Mouse (Mus musculus): ENCODE measurements around the gene Tepp. TPM values are rescaled to one million over a fixed set of nuclear protein-coding genes. Genes with fewer than 3 reads are reported as not detected.

Gene Tepp
- polyA plus RNA-seq, 1 experiment from 2014 or later: 0.27 TPM

DNA sequence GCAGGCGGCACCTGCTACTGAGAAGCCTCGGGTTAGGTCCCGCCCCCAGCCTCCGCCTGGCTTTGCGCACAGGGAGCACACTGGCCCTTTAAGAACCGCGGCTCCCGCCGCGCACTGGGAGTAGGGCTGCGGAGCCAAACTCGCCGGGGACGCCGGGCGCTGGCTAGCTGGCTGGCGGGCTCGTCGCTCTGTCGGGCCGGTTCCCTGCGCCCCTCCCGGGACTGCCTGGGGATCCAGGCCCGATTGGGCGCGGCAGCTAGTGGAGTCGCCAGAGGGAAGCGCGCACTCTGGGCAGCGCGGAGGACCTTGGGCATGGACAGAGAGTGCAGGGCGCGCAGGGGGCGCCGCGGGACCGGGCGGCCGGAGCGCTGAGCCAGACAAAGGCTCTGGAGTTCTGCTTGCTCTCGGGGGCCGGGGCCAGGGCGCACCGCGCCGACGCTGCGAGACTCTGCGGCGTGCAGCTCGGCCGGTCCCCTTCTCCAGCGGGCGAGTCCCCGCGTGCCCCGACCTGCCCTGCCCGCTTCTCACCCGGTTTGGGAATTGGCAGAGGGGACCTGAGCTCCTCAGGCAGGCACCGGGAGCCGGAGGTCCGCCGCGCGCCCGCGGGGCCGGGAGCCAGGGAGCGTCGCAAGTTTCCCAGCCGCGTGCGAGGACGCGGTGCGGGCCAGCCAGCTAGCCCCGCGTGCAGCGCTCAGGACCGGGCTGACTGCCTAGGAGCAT lies 41.9 kb downstream of the Tepp start, which contains the start of gene Mmp15:
Gene Mmp15, plus strand, starts transcription at position 118 of the 720 bp plus-strand sequence.
- peak; percentile 83 for DNase-seq (ENCODE audit: low spot score)
- Histone ChIP-seq H3K27me3 (ENCODE audit: control insufficient read depth, insufficient read depth, low read length) (peaks cover 3% of the 10 kb centered on the region), H3K9ac (ENCODE audit: low read length) (peak within 1 kb of the TSS; percentile 82), H3K4me3 (ENCODE audit: low read depth, low read length) (peak within 1 kb of the TSS; percentile 68), H3K4me1 (ENCODE audit: control insufficient read depth, insufficient read depth, low read length) (0 out of 2 replicates have a peak, but pooled peaks cover 6% of the 10 kb centered on the region), H3K36me3 (ENCODE audit: control insufficient read depth, insufficient read depth, low read length) (no peaks in the 10 kb centered on the region), H3K4me2 (ENCODE audit: low read depth, severe bottlenecking) (peak within 1 kb of the TSS; percentile 94), H3K27ac (replicated peaks; ENCODE audit: low read depth, low read length) (no peak within 1 kb of the TSS; the same call in 1 of the 2 replicates), H3K9me3 (ENCODE audit: control insufficient read depth, low read length) (no peaks in the 10 kb centered on the region)
- under 1% methylated on average over 77 of the region's 80 CpGs for WGBS
- peak; percentile 55 for ATAC-seq (ENCODE audit: insufficient number of reproducible peaks, low FRiP score, low TSS enrichment, low read depth)

DNA sequence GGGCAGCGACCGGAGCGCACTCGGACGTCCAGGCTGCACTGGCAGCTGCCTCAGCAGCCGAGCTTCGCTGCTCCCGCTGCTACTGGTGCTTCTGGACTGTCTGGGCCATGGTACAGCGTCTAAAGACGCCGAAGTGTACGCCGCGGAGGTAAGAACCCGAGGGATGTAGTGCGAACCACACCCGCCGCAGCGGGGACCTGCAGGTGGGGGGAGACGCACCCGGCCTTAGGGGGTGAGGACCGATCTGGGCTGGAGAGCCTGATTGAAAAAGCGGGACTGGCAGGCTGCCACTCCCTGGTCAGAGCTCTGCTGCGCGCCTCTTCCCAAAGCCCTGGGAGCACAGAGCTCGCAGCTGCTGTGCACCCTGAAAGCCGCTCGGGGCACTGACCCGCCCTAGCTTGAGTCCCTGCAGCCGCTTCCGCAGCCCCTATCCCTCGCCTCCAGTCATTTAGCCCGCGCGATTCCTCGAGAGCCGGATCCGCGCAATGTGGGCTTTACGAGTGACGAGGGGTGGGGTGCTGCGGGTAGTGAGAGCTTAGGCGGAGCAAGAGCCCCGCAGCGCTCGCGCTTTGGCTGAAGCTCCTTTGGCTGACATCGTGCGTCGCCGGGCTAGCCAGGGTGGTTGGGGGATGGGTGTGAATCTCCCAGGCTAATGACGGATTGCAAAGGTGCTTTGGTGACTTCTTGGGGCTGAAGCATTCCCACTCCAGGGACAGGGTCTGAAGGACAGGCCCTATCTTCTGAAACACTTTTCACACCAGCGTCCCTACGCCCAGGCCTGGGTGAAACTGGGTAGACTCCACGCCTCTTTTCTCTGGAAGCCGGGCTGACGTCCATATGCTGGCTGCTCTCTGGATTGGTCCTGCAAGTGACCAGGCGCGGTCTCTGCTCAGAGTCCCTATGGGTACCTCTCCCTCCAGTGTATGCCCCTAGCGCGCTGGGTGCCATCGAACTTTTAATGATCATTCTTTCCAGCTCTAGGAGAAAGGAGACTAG lies 42.8 kb downstream of the Tepp start:
- H3K9me3 ChIP-seq (ENCODE audit: control insufficient read depth, low read length): no peaks in the 10 kb centered on the region
- peak overlapping the region; percentile 94 for H3K4me2 ChIP-seq (ENCODE audit: low read depth, severe bottlenecking)
- H3K27ac ChIP-seq (replicated peaks; ENCODE audit: low read depth, low read length): no peak overlapping the region
- H3K9ac ChIP-seq (ENCODE audit: low read length): peak overlapping the region; percentile 82
- no peaks in the 10 kb centered on the region for H3K36me3 ChIP-seq (ENCODE audit: control insufficient read depth, insufficient read depth, low read length)
- DNase-seq (ENCODE audit: low spot score): peak; percentile 73
- peak; percentile 32 for ATAC-seq (ENCODE audit: insufficient number of reproducible peaks, low FRiP score, low TSS enrichment, low read depth)
- H3K4me3 ChIP-seq (ENCODE audit: low read depth, low read length): peak overlapping the region; percentile 68
- 0 out of 2 replicates have a peak, but pooled peaks cover 6% of the 10 kb centered on the region for H3K4me1 ChIP-seq (ENCODE audit: control insufficient read depth, insufficient read depth, low read length)
- WGBS: 1% methylated on average over 62 of the region's 62 CpGs
- peaks cover 3% of the 10 kb centered on the region for H3K27me3 ChIP-seq (ENCODE audit: control insufficient read depth, insufficient read depth, low read length)

DNA sequence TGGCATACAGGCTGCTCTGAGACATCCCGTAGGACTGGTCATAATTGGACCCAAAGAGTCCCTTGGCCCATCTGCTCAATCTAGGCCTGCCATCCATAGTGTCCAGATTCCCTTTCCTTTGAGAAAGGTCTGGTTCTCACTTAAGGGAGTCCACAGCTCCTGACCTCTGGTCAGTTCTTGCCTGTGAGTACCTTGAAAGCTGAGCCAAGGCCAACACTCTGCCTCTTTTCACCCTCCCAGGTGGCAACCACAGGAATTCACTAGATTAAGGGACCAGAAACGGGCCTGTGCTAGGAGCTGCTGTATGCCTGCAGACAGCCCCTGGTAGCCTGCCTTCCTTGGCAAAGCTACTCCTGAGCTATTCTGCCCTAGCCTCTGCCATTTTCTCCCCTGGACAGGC lies 44.2 kb downstream of the Tepp start:
- H3K4me1 ChIP-seq (ENCODE audit: control insufficient read depth, insufficient read depth, low read length): 0 out of 2 replicates have a peak, but pooled peaks cover 6% of the 10 kb centered on the region
- 87% methylated on average over 2 of the region's 2 CpGs for WGBS
- H3K27ac ChIP-seq (replicated peaks; ENCODE audit: low read depth, low read length): no peak overlapping the region
- DNase-seq (ENCODE audit: low spot score) (no peak), ATAC-seq (ENCODE audit: insufficient number of reproducible peaks, low FRiP score, low TSS enrichment, low read depth) (no peak)
- peaks cover 3% of the 10 kb centered on the region for H3K27me3 ChIP-seq (ENCODE audit: control insufficient read depth, insufficient read depth, low read length)
- no peak overlapping the region for H3K4me3 ChIP-seq (ENCODE audit: low read depth, low read length)
- no peaks in the 10 kb centered on the region for H3K9me3 ChIP-seq (ENCODE audit: control insufficient read depth, low read length)
- no peak overlapping the region for H3K4me2 ChIP-seq (ENCODE audit: low read depth, severe bottlenecking)
- H3K36me3 ChIP-seq (ENCODE audit: control insufficient read depth, insufficient read depth, low read length): no peaks in the 10 kb centered on the region
- H3K9ac ChIP-seq (ENCODE audit: low read length): no peak overlapping the region

DNA sequence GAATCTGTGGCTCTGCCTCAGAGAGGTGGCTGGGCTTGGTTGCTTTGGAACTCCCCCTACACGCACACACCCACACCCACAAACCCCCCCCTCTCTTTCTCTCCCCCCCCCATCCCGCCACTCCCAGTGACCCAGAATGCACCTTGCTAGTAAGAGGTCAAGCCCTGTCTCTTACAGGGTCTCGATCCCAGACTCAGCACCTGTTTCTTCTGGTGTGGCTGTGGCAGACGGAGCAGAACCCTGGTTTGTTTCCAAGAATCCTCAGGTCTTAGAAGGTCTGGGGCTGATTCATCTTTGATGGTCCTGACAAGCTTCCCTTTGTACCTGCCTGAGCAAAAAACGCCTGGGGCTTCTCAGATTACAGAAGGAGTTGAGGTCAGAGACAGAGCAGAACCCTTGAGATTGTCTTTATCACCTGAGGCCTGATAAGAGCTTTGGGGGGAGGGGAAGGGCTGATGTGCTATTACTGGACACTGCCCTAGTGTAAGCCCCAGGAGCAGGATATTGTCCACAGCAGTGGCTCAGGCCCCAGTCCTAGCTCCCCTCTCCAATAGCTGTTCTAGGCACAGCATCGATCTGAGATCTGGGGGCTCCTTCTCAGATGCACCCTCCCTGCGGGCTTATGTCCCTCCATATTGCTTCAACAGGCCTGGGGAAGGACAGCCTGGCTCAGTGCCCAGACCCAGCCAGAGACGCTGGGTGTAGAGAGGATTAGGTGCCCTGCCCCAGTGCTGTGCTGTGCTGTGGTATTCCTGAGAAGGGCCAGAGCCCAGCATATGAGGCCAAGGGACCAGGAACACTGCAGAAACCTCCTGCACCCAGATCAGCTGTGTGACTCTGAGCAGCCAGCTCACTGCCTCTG lies 48.4 kb downstream of the Tepp start:
- Histone ChIP-seq H3K4me2 (ENCODE audit: low read depth, severe bottlenecking) (no peak overlapping the region), H3K4me1 (ENCODE audit: control insufficient read depth, insufficient read depth, low read length) (peaks cover 8% of the 10 kb centered on the region; the same call in 1 of the 2 replicates), H3K27ac (replicated peaks; ENCODE audit: low read depth, low read length) (no peak overlapping the region), H3K4me3 (ENCODE audit: low read depth, low read length) (no peak overlapping the region), H3K36me3 (ENCODE audit: control insufficient read depth, insufficient read depth, low read length) (no peaks in the 10 kb centered on the region), H3K27me3 (ENCODE audit: control insufficient read depth, insufficient read depth, low read length) (no peaks in the 10 kb centered on the region), H3K9ac (ENCODE audit: low read length) (no peak overlapping the region; the same call in 1 of the 2 replicates), H3K9me3 (ENCODE audit: control insufficient read depth, low read length) (no peaks in the 10 kb centered on the region)
- DNase-seq (ENCODE audit: low spot score): no peak
- no peak for ATAC-seq (ENCODE audit: insufficient number of reproducible peaks, low FRiP score, low TSS enrichment, low read depth)
- WGBS: 38% methylated on average over 8 of the region's 8 CpGs

DNA sequence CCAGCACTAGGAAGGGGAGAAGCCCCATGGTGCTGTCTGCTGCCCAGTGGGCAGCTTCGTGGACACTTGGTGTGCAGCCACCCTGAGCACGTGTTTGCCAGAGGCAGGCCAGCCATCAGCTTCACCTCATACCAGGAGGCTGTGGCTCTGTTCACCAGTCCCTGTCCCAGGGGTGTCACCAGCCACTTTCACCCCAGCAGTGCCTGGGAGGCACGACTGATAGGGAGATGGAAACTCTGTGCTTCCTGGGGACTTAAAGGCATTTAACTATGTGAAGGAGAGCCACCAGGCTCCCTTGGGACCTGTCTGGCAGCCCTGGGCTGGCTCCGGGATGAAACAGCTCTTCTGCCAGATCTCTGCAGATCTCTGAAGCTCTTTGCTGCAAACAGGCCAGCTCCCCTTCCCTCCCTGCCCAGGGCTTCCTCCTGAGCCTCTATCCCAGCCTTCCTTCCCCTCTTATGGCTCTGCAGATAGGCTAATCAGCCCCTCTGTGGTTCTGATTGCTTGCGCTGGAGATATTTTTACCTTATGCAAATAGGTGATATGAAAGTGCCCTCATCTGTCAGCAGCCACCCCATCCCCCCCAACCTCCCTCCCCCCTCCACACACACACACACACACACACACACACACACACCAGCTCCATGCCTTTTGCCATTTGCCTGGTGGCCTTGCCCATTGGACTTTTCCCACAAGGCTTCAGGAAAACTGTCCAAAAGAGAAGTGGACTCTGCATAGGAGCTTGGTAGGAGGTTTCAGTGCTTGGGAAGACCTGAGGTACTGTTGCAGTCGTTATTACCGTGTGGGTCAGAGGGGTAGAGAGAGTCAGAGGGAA lies 50.0 kb downstream of the Tepp start:
- ATAC-seq (ENCODE audit: insufficient number of reproducible peaks, low FRiP score, low TSS enrichment, low read depth) (no peak), DNase-seq (ENCODE audit: low spot score) (no peak)
- Histone ChIP-seq H3K9me3 (ENCODE audit: control insufficient read depth, low read length) (no peaks in the 10 kb centered on the region), H3K4me2 (ENCODE audit: low read depth, severe bottlenecking) (no peak overlapping the region), H3K9ac (ENCODE audit: low read length) (no peak overlapping the region), H3K36me3 (ENCODE audit: control insufficient read depth, insufficient read depth, low read length) (no peaks in the 10 kb centered on the region), H3K27ac (replicated peaks; ENCODE audit: low read depth, low read length) (no peak overlapping the region), H3K4me1 (ENCODE audit: control insufficient read depth, insufficient read depth, low read length) (peaks cover 8% of the 10 kb centered on the region; the same call in 1 of the 2 replicates), H3K27me3 (ENCODE audit: control insufficient read depth, insufficient read depth, low read length) (no peaks in the 10 kb centered on the region), H3K4me3 (ENCODE audit: low read depth, low read length) (no peak overlapping the region)
- WGBS: 41% methylated on average over 7 of the region's 7 CpGs

DNA sequence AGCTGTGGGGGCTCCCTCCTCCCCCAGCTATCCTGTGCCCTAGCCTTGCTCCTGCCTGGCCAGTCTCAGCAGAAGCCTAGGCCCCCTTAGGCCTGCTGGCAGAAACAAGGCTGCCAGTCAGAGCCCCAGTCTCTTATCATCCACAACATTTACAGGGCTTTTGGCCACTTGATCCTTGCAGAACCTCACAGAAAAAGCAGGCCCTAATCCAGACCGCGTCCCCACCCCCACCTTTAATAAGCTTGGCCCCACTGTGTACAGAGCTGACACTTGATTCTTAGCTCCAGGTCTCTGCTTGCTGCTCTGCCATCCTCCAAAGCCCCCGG lies 50.6 kb downstream of the Tepp start:
- ATAC-seq (ENCODE audit: insufficient number of reproducible peaks, low FRiP score, low TSS enrichment, low read depth) (no peak), DNase-seq (ENCODE audit: low spot score) (no peak)
- no peak overlapping the region; the same call in 1 of the 2 replicates for H3K9ac ChIP-seq (ENCODE audit: low read length)
- peaks cover 8% of the 10 kb centered on the region; the same call in 1 of the 2 replicates for H3K4me1 ChIP-seq (ENCODE audit: control insufficient read depth, insufficient read depth, low read length)
- no peaks in the 10 kb centered on the region for H3K27me3 ChIP-seq (ENCODE audit: control insufficient read depth, insufficient read depth, low read length)
- H3K36me3 ChIP-seq (ENCODE audit: control insufficient read depth, insufficient read depth, low read length): no peaks in the 10 kb centered on the region
- no peak overlapping the region for H3K4me2 ChIP-seq (ENCODE audit: low read depth, severe bottlenecking)
- 58% methylated on average over 3 of the region's 3 CpGs for WGBS
- no peak overlapping the region for H3K27ac ChIP-seq (replicated peaks; ENCODE audit: low read depth, low read length)
- H3K4me3 ChIP-seq (ENCODE audit: low read depth, low read length): no peak overlapping the region
- no peaks in the 10 kb centered on the region for H3K9me3 ChIP-seq (ENCODE audit: control insufficient read depth, low read length)

DNA sequence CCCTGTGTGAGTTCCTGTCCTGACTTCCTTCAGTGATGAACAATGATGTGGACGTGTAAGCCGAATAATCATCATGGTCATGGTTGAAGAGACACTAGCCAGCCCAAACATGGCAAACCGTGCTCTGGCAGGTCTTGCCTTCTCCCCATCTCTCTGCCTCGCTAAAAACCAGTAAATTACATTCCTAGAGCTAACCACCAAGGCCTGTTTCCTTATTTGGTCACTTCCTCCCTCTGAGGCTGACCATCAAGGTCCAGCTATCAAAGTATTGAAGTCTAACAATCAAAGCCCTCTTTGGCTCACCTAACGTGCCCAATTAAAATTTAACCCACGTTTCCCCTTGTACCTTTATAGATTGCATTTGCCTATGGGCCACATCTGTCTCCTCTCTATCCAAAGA lies 51.9 kb downstream of the Tepp start:
- Histone ChIP-seq H3K27ac (replicated peaks; ENCODE audit: low read depth, low read length) (no peak overlapping the region), H3K27me3 (ENCODE audit: control insufficient read depth, insufficient read depth, low read length) (no peaks in the 10 kb centered on the region), H3K9ac (ENCODE audit: low read length) (no peak overlapping the region), H3K9me3 (ENCODE audit: control insufficient read depth, low read length) (no peaks in the 10 kb centered on the region), H3K36me3 (ENCODE audit: control insufficient read depth, insufficient read depth, low read length) (no peaks in the 10 kb centered on the region), H3K4me3 (ENCODE audit: low read depth, low read length) (no peak overlapping the region), H3K4me1 (ENCODE audit: control insufficient read depth, insufficient read depth, low read length) (peaks cover 8% of the 10 kb centered on the region; the same call in 1 of the 2 replicates), H3K4me2 (ENCODE audit: low read depth, severe bottlenecking) (no peak overlapping the region)
- DNase-seq (ENCODE audit: low spot score) (no peak), ATAC-seq (ENCODE audit: insufficient number of reproducible peaks, low FRiP score, low TSS enrichment, low read depth) (no peak)
- WGBS: 64% methylated on average over 6 of the region's 6 CpGs
